ENCODE assay signal across 11 mouse cellular contexts in the genomic region with DNA sequence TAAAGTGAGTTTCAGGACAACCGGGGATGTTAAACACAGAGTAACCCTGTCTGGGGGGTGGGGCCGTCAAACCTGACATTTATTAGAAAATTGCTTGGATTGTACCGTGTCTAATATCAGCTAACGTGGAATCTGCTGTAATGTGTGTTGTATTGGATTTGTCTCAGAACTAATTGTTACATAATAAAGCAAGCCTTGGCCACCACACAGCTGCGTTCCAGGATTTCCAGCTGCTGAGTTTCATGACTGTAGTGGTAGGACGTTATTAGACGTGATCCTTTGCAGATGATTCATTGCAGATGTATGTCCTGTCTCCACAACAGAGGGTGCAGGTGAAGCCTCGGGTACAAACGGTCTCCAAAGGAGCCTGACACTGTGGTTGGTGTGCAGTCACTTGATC. TPM values are rescaled to one million over a fixed set of nuclear protein-coding genes. Genes with fewer than 3 reads are reported as not detected.
DNase-seq lines count a peak whose midpoint lies in the region; ATAC-seq and TF ChIP-seq lines count a peak whose summit lies in the region.
"Had no signal": no experiment of that assay in that cellular context is flagged by ENCODE, and none has a peak within 500 bp of the region (broad histone marks: within the 10 kb centered on the region; RNA-seq: fewer than 3 reads in every experiment).

No protein-coding gene starts in this region.

- H3K27ac ChIP-seq in heart, embryonic 11.5 days (ENCODE audit: low read depth, low read length) = no peak overlapping the region
- H3K27ac ChIP-seq in lung, postnatal 0 days (ENCODE audit: low read length) = no peak overlapping the region
- peak overlapping the region; percentile 70; the same call in 1 of the 2 replicates for H3K27ac ChIP-seq in embryonic facial prominence, embryonic 14.5 days (replicated peaks; ENCODE audit: low read depth, low read length)
- H3K27ac ChIP-seq: liver, embryonic 13.5 days had no signal

- TF ChIP-seq EP300 in lung, postnatal 0 days (IDR thresholded peaks at IDR 0.05) = no peak

- ATAC-seq in heart, embryonic 11.5 days (replicated peaks; ENCODE audit: insufficient number of reproducible peaks, low FRiP score, low TSS enrichment) = no peak
- no peak for ATAC-seq in lung, postnatal 0 days
- ATAC-seq in embryonic facial prominence, embryonic 14.5 days (ENCODE audit: low read depth) = no peak; the same call in 1 of the 2 replicates

- no peak overlapping the region for H3K9ac ChIP-seq in heart, embryonic 11.5 days (ENCODE audit: low read depth, low read length)
- H3K9ac ChIP-seq in lung, postnatal 0 days (replicated peaks; ENCODE audit: low read depth) = no peak overlapping the region
- no peak overlapping the region for H3K9ac ChIP-seq in embryonic facial prominence, embryonic 14.5 days (ENCODE audit: low read depth, low read length)
- H3K9ac ChIP-seq: liver, embryonic 13.5 days had no signal

- no peaks in the 10 kb centered on the region for H3K4me1 ChIP-seq in heart, embryonic 11.5 days (ENCODE audit: control insufficient read depth, insufficient read depth, low read length)
- no peaks in the 10 kb centered on the region; the same call in 1 of the 2 replicates for H3K4me1 ChIP-seq in lung, postnatal 0 days (ENCODE audit: insufficient read depth, low read depth, low read length)
- H3K4me1 ChIP-seq in embryonic facial prominence, embryonic 14.5 days (ENCODE audit: control insufficient read depth, insufficient read depth, low read length) = peaks cover 13% of the 10 kb centered on the region
- H3K4me1 ChIP-seq: liver, embryonic 13.5 days had no signal

- H3K4me3 ChIP-seq in heart, embryonic 11.5 days (ENCODE audit: low read depth, low read length) = no peak overlapping the region
- no peak overlapping the region for H3K4me3 ChIP-seq in lung, postnatal 0 days (ENCODE audit: low read depth, low read length)
- no peak overlapping the region for H3K4me3 ChIP-seq in embryonic facial prominence, embryonic 14.5 days (ENCODE audit: low read depth, low read length)
- H3K4me3 ChIP-seq: liver, embryonic 13.5 days had no signal

- peak; percentile 93 for DNase-seq in heart, adult 11 months
- peak; percentile 22 for DNase-seq in lung, postnatal 0 days (ENCODE audit: low spot score)
- no peak for DNase-seq in lung, postnatal 4 days
- peak; percentile 45 for DNase-seq in embryonic facial prominence, embryonic 14.5 days (ENCODE audit: low spot score)
- peak; percentile 23 for DNase-seq in lung, postnatal 36 days
- DNase-seq in kidney, postnatal 10 days = no peak
- no peak for DNase-seq in embryo, embryonic 11 days
- DNase-seq: liver, embryonic 13.5 days; thymus, adult 18-20 months had no signal

- H3K36me3 ChIP-seq in heart, embryonic 11.5 days (ENCODE audit: control insufficient read depth, insufficient read depth, low read length) = no peaks in the 10 kb centered on the region
- 0 out of 2 replicates have a peak, but pooled peaks cover 7% of the 10 kb centered on the region for H3K36me3 ChIP-seq in lung, postnatal 0 days (ENCODE audit: insufficient read depth, low read length)
- H3K36me3 ChIP-seq in embryonic facial prominence, embryonic 14.5 days (ENCODE audit: control insufficient read depth, insufficient read depth, low read length) = peaks cover 20% of the 10 kb centered on the region
- H3K36me3 ChIP-seq: liver, embryonic 13.5 days had no signal

- WGBS in heart, embryonic 11.5 days (ENCODE audit: insufficient replicate concordance) = 76% methylated on average over 9 of the region's 9 CpGs
- WGBS in lung, postnatal 0 days = 62% methylated on average over 9 of the region's 9 CpGs
- 46% methylated on average over 9 of the region's 9 CpGs for WGBS in embryonic facial prominence, embryonic 14.5 days

- H3K9me3 ChIP-seq in heart, embryonic 11.5 days (replicated peaks; ENCODE audit: control insufficient read depth, low read length) = no peaks in the 10 kb centered on the region
- no peaks in the 10 kb centered on the region for H3K9me3 ChIP-seq in lung, postnatal 0 days (ENCODE audit: low read length)
- no peaks in the 10 kb centered on the region for H3K9me3 ChIP-seq in embryonic facial prominence, embryonic 14.5 days (ENCODE audit: control insufficient read depth, low read length)
- H3K9me3 ChIP-seq: liver, embryonic 13.5 days had no signal

- H3K27me3 ChIP-seq in heart, embryonic 11.5 days (ENCODE audit: control insufficient read depth, insufficient read depth, low read length) = no peaks in the 10 kb centered on the region
- no peaks in the 10 kb centered on the region for H3K27me3 ChIP-seq in lung, postnatal 0 days (replicated peaks; ENCODE audit: insufficient read depth, low read length)
- no peaks in the 10 kb centered on the region for H3K27me3 ChIP-seq in embryonic facial prominence, embryonic 14.5 days (replicated peaks; ENCODE audit: control insufficient read depth, insufficient read depth, low read length)
- H3K27me3 ChIP-seq: liver, embryonic 13.5 days had no signal

- no peak overlapping the region for H3K4me2 ChIP-seq in heart, embryonic 11.5 days
- H3K4me2 ChIP-seq in lung, postnatal 0 days (replicated peaks; ENCODE audit: low read depth, low read length) = no peak overlapping the region
- no peak overlapping the region for H3K4me2 ChIP-seq in embryonic facial prominence, embryonic 14.5 days (ENCODE audit: low read depth, low read length)
- H3K4me2 ChIP-seq: liver, embryonic 13.5 days had no signal

- no peak for TF ChIP-seq CTCF in lung, postnatal 0 days (IDR thresholded peaks at IDR 0.05)

RNA-seq across cellular contexts. Expression of a gene that starts 7.7 kb away (rescaled TPM):
- 0.47 and 0.51 TPM in 2 replicates for polyA plus RNA-seq in heart, embryonic 11.5 days (2014; fragmentation: Nextera tagmentation; extraction: Ambion mirVana)
- 0.24 and 0.33 TPM in 2 replicates for polyA plus RNA-seq in lung, postnatal 0 days (2015; fragmentation: Nextera tagmentation; extraction: Ambion mirVana)
- 0.35 and 0.58 TPM in 2 replicates for polyA plus RNA-seq in embryonic facial prominence, embryonic 14.5 days (2014; fragmentation: Nextera tagmentation; extraction: Ambion mirVana)
- polyA plus RNA-seq: liver, embryonic 13.5 days; midbrain, embryonic 16.5 days had no signal

RNA-seq across cellular contexts. Expression of a gene that starts 29.7 kb away (rescaled TPM):
- 34.4 and 42.1 TPM in 2 replicates for polyA plus RNA-seq in heart, embryonic 11.5 days (2014; fragmentation: Nextera tagmentation; extraction: Ambion mirVana)
- polyA plus RNA-seq in lung, postnatal 0 days (2015; fragmentation: Nextera tagmentation; extraction: Ambion mirVana) = 21.7 and 25.4 TPM in 2 replicates
- 53.3 and 60.4 TPM in 2 replicates for polyA plus RNA-seq in embryonic facial prominence, embryonic 14.5 days (2014; fragmentation: Nextera tagmentation; extraction: Ambion mirVana)

RNA-seq across cellular contexts. Expression of a gene that starts 30.8 kb away (rescaled TPM):
- polyA plus RNA-seq in heart, embryonic 11.5 days (2014; fragmentation: Nextera tagmentation; extraction: Ambion mirVana) = 4.4 and 5.0 TPM in 2 replicates
- 4.7 and 5.0 TPM in 2 replicates for polyA plus RNA-seq in lung, postnatal 0 days (2015; fragmentation: Nextera tagmentation; extraction: Ambion mirVana)
- 6.1 and 7.2 TPM in 2 replicates for polyA plus RNA-seq in embryonic facial prominence, embryonic 14.5 days (2014; fragmentation: Nextera tagmentation; extraction: Ambion mirVana)

RNA-seq across cellular contexts. Expression of a gene that starts 49.4 kb away (rescaled TPM):
- polyA plus RNA-seq in heart, embryonic 11.5 days (2014; fragmentation: Nextera tagmentation; extraction: Ambion mirVana) = 1.3 and 1.7 TPM in 2 replicates
- polyA plus RNA-seq in lung, postnatal 0 days (2015; fragmentation: Nextera tagmentation; extraction: Ambion mirVana) = 2.7 and 2.9 TPM in 2 replicates
- 2.0 and 2.9 TPM in 2 replicates for polyA plus RNA-seq in embryonic facial prominence, embryonic 14.5 days (2014; fragmentation: Nextera tagmentation; extraction: Ambion mirVana)

Comparison
In these comparisons a context has a peak if more than half of its experiments do, and no peak if none do; other contexts are left out.
1. DNase-seq: peak in heart, adult 11 months (single experiment), lung, postnatal 0 days (single experiment), embryonic facial prominence, embryonic 14.5 days (single experiment) and lung, postnatal 36 days (single experiment); none in lung, postnatal 4 days (0 of 2), kidney, postnatal 10 days (single experiment) and embryo, embryonic 11 days (single experiment).